Mouse (Mus musculus): ENCODE results near the gene Tssc4.

GRCm38 (mm10) chr7:143106672-143107465, 37.8 kb downstream of the Tssc4 start:
- TF ChIP-seq CTCF (IDR thresholded peaks at IDR 0.05; ENCODE audit: low read depth) (peak; percentile 25), EP300 (IDR thresholded peaks at IDR 0.05; ENCODE audit: low read depth) (no peak)

All from heart, postnatal 0 days (tissue).